Mouse (Mus musculus) gastrocnemius, adult 2 months (tissue): ENCODE measurements around the gene Zswim5. TPM values are rescaled to one million over a fixed set of nuclear protein-coding genes. Genes with fewer than 3 reads are reported as not detected.

Experiments
- DNase-seq: peaks from one replicate; pipeline ENCODE4 v3.0.0; 2022
- H3K27ac ChIP-seq: fragments of 200-600 bp; 2 replicates; pipeline ENCODE4 v1.8.1; 2022; ENCODE audit warnings: mild to moderate bottlenecking
- H3K4me3 ChIP-seq: fragments of 200-600 bp; 2 replicates; pipeline ENCODE4 v1.8.1; 2022; ENCODE audit warnings: mild to moderate bottlenecking, moderate library complexity
- CTCF ChIP-seq: fragments of 200-600 bp; IDR thresholded peaks from 2 replicates; pipeline ENCODE4 v1.8.1; 2022; ENCODE audit warnings: antibody characterized with exemption, mild to moderate bottlenecking, moderate library complexity
- intact Hi-C: fragments of 180-260 bp; cut with DNase I; formaldehyde crosslinking; loops from one replicate; pipeline ENCODE4 v1.15.1; 2025
- total RNA-seq, 2 experiments: library from RNA; stranded (reverse); gene quantifications; 2 replicates each; pipeline ENCODE4 v1.2.3; 2021

Zswim5 gene
- total RNA-seq, 2 experiments from 2014 or later: 0.14 TPM; not detected in 1

GRCm38 (mm10) chr4:116869898-116870297 is 7.3 kb upstream of the Zswim5 start:
- intact Hi-C loops: no loop called here
- DNase-seq: no peak

GRCm38 (mm10) chr4:116874595-116874994 is 2.6 kb upstream of the Zswim5 start:
- no peak overlapping the region for H3K4me3 ChIP-seq
- no peak for DNase-seq
- intact Hi-C loops: no loop called here
- H3K27ac ChIP-seq: no peak overlapping the region
- no peak for TF ChIP-seq CTCF

More at GRCm38 (mm10) chr4:116869898-116870297, 7.3 kb upstream of the Zswim5 start:
- Histone ChIP-seq H3K27ac (no peak overlapping the region), H3K4me3 (no peak overlapping the region)
- TF ChIP-seq CTCF: no peak

- Histone ChIP-seq H3K4me3 (peak overlapping the region; percentile 88), H3K27ac (no peak overlapping the region)
- TF ChIP-seq CTCF: no peak
- intact Hi-C loops: no loop called here
- DNase-seq: no peak
Measured at GRCm38 (mm10) chr4:116876630-116876994, 564 bp upstream of the Zswim5 start.

GRCm38 (mm10) chr4:116877729-116878321 is 649 bp downstream of the Zswim5 start:
- Histone ChIP-seq H3K4me3 (peak overlapping the region; percentile 88), H3K27ac (no peak overlapping the region)
- DNase-seq: peak; percentile 43
- no peak for TF ChIP-seq CTCF
- intact Hi-C loops: no loop called here

DNA sequence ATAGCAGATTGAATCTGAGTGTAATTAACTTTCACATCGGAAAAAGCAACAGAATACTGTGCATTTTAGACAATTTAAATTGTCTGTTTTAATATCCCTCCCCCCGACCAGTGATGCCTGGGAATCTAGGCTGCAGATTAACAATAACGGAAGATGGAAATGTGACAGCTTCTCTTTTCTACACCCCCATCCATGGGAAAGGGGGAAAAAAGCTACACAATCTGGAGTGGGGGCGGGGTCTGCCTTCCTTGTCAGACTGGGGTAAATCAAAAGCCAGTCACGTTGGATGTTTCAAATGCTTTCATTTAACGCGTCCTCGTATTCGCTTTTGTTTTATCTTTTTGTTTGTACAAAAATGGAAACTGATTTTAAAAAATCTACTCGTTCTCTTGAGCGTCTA is 1.3 kb downstream of the Zswim5 start:
- DNase-seq: no peak
- peak overlapping the region; percentile 88; the same call in 1 of the 2 replicates for H3K4me3 ChIP-seq
- no peak for TF ChIP-seq CTCF
- intact Hi-C loops: no loop called here
- H3K27ac ChIP-seq: no peak overlapping the region

DNA sequence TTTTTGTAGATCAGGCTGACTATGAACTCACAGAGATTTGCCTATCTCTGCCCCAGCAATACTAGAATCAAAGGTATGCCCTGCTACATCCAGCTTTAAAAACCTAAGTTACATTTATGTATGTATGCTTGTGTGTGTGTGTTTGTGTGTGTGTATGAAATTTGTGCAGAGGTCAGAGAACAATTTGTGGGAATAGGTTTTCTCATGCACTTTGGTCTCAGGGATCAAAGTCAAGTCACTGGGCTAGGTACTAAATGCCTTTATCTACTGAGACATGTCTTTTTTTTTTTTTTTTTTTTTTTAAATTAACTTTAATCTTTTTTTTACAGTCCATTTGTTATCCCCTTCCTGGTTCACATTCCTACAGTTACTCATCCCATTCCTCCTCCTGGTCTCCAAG is 5.5 kb downstream of the Zswim5 start:
- Histone ChIP-seq H3K27ac (no peak overlapping the region), H3K4me3 (no peak overlapping the region)
- intact Hi-C loops: no loop called here
- no peak for TF ChIP-seq CTCF
- no peak for DNase-seq

GRCm38 (mm10) chr4:116894200-116895080 is 17.3 kb downstream of the Zswim5 start:
- intact Hi-C loops: no loop called here
- TF ChIP-seq CTCF: no peak
- Histone ChIP-seq H3K4me3 (no peak overlapping the region), H3K27ac (no peak overlapping the region)
- no peak for DNase-seq

GRCm38 (mm10) chr4:116910489-116911181 is 33.5 kb downstream of the Zswim5 start:
- no peak for TF ChIP-seq CTCF

DNA sequence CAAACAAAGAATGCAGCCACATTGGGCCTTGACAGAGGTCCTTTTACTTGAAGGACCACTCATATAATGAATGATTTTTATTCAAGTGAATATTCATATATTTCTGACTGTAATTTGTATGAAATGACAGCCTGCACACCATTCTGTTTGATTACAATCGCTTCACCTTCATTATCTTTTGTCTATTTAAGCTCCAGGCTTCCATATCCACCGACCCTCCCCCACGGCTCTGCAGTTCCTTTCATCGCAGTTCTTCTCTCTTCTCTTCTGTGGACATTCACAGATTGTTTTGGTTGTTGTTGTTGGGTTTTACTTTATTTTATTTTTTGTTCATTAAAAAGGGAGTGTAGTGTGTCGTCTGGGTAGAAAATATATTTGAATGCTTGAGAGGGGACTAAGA is 34.0 kb downstream of the Zswim5 start:
- no peak overlapping the region for H3K4me3 ChIP-seq
- no peak overlapping the region for H3K27ac ChIP-seq
- no peak for DNase-seq
- no peak for TF ChIP-seq CTCF
- intact Hi-C loops: no loop called here

More at GRCm38 (mm10) chr4:116910489-116911181, 33.5 kb downstream of the Zswim5 start:
- H3K27ac ChIP-seq: no peak overlapping the region
- no peak for DNase-seq
- H3K4me3 ChIP-seq: no peak overlapping the region
- intact Hi-C loops: no loop called here

GRCm38 (mm10) chr4:116913318-116913717 is 36.1 kb downstream of the Zswim5 start:
- TF ChIP-seq CTCF: no peak
- no peak overlapping the region for H3K27ac ChIP-seq
- no peak for DNase-seq
- H3K4me3 ChIP-seq: no peak overlapping the region
- intact Hi-C loops: no loop called here

DNA sequence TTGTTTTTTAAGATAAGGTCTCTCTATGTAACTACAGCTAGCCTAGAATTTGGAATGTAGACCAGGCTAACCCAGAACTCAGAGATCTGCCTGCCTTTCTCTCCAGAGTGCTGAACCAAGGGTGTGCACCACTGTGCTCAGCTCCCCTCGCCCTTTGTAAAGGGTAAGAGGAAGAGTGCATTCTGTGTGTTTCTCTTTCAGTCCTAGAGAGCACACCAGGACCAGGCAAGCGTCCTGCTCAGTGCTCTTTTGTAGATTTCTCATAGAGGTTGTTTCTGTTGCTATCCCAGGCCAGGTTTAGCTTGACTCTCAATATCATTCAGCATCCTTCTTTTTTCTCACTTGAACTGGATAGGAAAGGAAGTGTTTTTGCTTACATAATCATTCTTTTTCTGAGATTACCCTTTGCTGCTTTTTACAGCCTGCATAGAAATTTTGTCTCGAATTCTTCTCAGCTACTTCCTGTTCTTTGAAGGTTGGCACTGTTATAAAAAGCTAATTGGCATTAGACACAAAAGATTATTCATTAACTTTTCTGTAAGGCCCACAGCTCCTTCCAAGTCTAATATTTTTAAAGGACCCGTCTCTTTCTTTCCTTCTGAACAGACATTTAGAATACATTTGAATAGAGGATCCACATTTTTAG is 51.0 kb downstream of the Zswim5 start:
- TF ChIP-seq CTCF: no peak
- Histone ChIP-seq H3K4me3 (no peak overlapping the region), H3K27ac (no peak overlapping the region)
- DNase-seq: no peak
- intact Hi-C loops: no loop called here

GRCm38 (mm10) chr4:116939585-116939984 is 62.4 kb downstream of the Zswim5 start:
- DNase-seq: no peak
- Histone ChIP-seq H3K27ac (no peak overlapping the region), H3K4me3 (no peak overlapping the region)
- intact Hi-C loops: no loop called here
- no peak for TF ChIP-seq CTCF
